Mouse (Mus musculus): Measurements from ENCODE around the gene Ulk4.

GRCm38 (mm10) chr9:121010544-121010943 is 266.5 kb downstream of the Ulk4 start:
- TF ChIP-seq CTCF (IDR thresholded peaks at IDR 0.05) (no peak), EP300 (IDR thresholded peaks at IDR 0.05) (no peak)

Measured in lung, postnatal 0 days (tissue).